Mouse (Mus musculus) layer of hippocampus, adult 11-12 months (tissue): ENCODE measurements around the gene Atf3.

Experiments used
- DNase-seq: peaks from one replicate; pipeline ENCODE4 v3.0.0; 2022; ENCODE audit warnings: low spot score

The Atf3 gene

DNA sequence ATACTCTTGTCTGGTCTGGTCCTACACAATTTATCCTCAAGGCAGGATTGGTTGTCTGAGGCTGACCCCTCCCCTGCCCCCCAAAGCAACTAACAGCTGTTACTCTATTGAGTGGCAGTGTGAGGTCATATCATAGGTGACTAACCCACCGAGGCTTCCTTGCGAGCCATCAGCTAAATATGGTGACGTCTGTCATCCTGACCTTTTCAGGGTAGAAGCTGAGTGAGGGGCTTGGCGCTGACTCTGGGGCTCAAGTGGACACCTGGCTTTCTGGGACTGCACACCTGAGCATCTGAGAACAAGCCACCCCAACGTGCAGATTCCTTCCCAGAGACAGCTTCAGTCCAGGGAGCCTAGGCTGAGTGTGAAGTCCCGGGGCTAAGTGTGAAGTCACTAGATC, at the start of gene Atf3:
Atf3 (minus strand) TSS at position 101 of the 400 bp plus-strand sequence.
- no peak for DNase-seq

DNA sequence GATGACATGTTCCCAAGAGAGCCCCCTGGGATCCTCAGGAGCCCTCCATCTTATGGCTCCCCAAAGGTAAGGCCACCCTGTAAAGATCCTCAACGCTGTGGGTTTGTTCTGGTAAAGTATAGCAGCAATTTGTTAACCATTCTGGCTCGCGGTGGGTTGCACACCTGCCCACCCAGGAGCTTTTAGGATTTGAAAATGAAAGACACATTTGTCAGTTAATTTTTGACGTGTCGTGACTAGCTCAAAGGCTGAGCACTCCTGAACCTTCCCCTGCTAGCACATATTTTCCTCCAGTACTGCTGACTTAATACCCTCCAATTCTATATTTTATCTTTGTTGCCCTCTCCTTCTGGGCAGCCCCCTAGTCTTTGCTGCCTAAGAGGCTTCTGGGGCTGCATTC, 49.3 kb upstream of the Atf3 start:
- DNase-seq = no peak

DNA sequence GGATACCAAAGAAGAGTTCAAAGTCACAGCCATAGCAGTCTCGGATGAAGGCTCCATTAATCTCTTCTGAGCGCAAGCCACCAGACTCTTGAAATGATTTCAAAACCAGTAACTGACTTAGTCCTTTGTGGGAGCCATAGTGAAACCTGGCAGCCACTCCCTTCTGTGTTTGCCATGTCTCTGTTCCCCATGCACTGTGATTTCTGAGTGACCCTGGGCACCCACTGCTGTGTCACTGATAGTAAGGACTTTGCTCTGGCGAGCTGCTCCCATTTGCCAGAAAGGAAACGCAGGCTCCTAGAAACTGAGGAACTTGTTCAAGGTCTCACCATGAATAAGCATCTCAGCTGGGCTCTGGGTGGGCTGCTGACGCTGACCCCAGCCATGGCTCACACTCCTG, 45.6 kb upstream of the Atf3 start:
- no peak for DNase-seq

DNA sequence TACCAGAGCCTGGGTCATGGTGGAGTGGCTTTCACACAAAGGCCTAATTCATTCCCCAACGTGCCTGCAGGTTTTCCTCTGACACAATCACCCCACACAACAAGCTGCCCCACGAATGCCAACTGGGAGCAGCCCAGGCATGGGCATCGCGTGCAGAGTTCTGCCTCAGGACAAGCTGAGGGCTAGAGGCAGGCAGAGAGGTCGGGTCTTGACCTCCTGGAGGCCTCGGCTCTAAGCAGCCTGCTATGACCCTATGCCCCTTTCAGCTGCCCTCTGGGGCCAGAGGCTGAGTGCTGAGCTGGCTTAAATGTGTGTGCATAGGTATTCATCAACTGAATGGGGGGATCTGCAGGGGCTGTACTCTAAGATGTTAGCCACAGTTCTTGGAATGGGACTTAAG, 44.0 kb upstream of the Atf3 start:
- DNase-seq = no peak

DNA sequence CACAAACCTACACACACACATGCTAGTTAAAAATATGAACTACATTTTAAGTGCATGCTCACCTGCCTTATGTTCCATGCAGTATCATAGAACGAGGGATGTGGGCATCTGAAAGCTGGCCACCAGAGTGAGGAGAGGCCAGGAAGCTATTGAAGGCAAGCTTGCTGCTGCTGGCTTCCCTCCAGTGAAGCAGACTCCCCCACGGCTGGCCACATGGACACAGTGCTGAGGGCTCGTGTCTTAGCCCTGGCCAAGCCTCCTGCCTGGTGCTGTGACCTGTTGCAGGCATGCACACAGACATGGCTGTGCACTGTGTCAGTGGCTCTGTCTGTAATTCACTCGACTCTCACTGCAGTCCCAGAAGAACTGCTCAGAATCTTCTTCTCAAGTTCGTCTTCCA, 41.8 kb upstream of the Atf3 start:
- no peak for DNase-seq

DNA sequence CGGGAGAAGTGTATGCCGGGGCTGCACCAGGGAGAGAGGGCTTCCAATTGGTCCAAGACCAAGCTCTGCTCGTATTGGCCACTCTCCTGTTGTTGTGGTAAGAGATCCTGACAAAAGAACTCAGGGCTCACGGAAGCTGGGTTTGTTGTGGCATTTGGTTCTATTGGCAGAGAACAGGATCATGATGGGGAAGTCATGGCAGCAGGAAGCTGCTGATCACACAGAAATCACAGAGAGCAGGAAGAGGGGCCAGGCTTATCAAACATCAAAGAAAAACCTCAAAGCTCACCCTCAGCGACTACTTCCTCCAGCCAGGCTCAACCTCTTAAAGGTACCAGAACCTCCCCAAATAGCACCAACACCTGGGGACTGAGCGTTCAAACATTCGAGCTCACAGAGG, 41.3 kb upstream of the Atf3 start:
- DNase-seq = no peak

DNA sequence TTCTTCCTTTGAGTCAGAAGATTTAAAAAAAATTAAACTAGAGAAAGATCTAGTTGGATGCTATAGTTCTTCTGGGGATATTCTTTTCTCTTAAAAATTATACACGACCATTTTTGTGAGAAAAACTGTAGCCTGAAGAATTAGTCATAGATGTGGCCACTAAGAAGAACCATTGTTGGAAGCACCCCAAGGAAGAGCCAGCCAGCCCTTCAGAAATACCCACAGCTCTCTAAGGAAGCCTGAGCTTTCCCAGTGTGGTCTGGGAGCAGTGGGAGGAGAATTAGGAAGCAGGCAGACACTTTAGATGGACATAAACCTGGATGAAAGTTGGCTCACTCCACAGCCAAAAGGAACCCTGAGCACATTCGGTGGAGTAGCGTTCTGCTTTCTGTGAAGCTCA, 40.7 kb upstream of the Atf3 start:
- no peak for DNase-seq

DNA sequence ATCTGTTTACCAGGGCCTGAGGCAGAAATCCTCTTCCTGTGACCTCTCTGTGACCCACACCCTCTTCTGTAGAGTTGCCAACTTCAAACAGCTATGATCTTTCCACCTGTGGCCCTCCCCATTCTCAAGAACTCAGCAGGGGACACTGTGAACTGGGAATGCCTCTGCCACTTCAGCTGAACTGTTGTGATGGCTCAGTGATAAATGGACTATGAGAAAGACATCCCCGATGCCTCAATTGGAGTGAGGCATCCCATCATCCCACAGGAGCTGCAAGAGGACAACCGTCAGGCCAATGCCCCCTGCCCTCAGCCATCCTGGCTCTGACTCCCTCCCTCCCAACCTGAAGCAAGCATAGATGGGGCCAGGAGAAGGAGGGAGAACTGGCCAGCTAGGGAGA, 40.1 kb upstream of the Atf3 start:
- DNase-seq = no peak

DNA sequence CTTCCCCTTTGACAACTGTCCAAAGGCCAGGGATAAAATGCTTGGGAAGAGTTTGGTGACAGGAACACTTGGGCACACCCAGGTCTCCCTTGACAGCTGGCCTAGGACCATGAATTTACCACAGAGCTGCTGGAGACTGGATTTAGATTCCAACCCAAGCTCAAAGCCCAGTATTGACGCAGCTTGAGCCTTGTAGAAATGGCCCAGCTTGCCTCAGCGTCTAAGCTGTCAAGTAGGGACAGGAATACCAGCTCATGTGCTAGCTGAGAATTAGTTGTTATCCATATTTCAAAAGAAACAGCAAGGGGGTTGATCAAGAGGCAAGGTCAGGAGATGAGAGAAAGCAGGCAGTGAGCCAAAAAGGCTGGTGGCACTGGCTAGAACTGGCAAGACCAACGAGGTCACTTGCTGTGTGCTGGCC, 39.5 kb upstream of the Atf3 start:
- DNase-seq = no peak

DNA sequence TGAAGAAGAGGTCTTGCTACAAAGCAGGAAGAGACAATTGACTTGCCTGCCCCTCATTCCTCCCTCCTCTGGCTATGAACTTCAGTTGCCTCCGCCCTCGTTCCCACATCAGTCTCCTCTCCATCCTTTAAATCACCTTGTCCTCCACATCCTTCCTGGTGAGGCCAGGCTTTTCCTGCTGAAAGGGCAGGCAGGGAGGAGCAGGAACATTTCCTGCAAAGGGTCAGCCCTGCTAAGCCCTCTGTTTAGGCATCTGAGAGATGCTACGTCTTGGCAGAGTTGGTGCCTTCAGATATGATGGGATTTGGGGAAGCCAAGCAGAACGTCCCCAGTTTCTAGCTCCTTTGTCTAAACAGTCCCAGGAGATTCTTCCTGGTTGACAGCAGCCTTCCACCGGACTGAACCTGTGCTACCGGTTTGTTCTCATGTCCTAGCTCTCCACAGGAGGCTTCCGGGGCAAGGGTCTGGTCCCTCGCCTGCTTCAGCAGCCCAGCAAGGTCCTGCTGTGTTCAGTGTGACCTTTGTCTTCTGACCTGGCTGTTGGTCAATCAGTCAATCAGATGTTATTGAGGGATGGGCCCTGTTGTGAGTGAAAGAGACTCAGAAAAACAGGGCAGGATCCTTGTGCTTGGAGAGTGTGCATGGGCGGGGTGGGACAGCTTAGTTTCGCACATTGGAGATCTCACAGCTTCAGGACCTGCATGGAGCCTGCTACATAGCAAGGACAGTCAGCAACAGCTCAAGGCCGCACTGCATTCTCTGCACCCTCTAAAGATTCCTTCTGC, 38.9 kb upstream of the Atf3 start:
- no peak for DNase-seq

DNA sequence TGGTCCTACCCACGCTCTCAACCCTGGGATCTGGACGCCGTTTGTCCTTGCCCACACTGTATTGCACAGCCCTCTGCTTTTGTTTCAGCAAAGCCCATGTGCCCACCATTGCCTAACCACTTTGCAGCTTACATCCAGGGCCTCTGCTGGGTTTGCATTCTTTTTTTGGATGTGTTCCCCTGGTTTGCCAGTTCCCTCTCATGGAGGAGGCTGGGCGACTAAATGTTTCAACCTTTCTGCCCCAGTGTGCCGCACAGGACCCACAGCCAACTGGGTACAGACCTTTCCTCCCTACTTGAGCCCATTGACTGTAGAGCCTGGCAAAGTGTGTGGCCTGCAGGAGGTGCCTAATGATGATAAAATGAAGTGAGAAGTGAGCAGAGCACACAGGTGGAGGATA, 38.3 kb upstream of the Atf3 start:
- DNase-seq = no peak

DNA sequence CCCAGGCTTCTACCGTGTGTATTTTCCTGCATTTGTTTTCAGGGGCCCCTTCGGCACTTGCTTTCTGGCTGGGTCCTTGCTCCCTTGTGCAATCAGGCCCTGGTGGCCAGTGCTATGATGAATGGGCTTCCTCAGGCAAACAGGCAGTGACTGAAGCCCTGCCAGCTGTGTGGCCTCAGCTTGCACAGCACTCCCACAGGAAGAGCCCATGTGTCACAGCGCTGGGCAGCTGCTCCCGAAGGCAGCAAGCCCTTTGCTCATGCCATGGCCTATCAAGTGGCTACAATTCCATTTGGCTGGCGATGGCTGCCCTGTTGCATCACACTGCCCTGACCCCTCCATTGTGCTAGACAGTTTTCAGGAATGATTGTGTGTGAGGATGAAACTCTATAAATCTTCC, 36.6 kb upstream of the Atf3 start:
- DNase-seq = peak; percentile 57

DNA sequence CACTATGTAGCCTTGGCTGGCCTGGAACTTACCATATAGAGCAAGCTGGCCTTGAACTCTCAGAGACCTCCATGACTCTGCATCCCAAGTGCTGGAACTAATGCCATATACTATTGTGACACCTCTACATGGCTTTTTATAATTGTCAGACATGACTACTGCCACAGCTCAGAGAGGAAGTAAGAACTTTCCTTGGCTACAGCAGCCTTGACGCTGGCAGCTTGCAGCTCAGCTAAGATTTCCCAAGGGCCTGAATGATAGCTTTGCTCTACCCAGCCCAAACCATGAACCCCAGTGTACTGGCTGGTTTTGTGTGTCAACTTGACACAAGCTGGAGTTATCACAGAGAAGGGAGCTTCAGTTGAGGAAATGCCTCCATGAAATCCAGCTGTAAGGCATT, 35.8 kb upstream of the Atf3 start:
- DNase-seq = no peak

DNA sequence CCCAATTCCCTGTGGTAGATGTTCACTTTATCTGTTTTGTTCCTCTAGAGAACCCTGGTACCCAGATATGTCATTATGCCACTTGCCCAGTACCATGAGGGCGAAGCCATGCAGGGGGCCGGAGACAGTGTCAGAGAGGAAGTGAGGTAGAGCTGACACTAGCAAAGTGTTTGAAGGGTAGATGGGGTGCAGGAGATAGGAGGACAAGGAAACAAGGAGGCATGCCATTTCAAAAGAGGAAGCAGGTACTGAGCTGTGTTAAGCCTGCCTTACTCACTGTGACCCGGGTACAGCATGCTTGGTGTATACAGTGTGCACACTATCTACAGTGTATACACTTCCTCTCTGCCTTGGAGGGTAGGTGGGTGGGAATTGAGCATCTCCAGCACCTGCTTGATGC, 32.1 kb upstream of the Atf3 start:
- DNase-seq = no peak

DNA sequence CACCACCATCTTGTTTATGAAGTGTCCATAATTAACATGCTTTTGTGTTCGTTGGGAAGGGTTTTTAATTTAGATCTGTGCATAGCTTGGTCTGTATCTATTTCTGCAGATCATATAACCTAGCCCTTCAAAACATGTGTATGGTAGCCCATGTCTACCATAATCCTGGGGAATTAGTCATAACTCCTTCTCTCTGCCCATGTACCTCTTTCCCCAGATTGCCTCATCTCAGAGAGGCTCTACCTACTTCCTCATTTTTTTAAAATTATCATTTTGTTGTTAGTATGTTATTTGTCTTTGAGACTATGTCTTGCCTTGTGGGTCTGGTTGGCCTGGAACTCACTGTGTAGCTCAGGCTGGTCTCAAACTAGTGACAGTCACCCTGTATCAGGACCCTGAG, 30.6 kb upstream of the Atf3 start:
- DNase-seq = no peak

DNA sequence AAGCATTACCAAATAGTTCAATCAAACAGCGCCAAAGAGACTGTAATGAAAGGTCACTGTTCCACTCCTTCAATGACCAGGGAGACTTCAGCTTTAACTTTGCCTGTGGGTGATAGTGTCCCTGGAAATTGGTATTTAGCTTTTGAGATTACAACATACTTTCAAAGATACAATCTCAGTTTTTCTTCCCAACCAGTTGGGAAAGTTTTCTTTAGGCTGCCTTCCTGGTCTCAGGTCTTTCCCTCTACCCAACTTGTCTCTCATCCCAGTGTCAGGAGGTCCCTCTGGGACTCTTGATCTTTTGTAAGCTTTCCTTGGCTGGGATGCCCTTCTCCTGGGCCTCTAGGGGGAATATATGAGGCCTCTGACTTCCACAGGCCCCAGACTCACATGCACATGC, 29.7 kb upstream of the Atf3 start:
- DNase-seq = no peak

DNA sequence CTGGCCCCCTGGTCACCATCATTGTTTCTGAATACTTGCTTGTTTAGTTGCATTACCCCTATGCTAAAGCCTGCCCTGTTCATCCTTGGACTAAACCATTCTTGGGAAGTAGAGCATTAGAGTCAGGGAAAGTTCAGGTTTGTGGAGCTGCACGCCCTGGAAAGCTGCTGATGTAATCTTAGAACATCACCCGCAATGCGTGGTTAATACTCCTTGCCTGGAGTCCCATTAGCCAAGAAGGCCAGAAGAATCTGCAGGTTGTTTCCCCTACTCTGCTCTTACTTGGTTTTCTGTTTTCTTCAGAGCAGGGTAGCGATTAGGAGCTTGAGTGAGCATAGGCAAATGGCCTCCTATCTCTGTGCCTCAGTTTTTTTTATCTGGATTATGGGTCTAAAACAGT, 26.0 kb upstream of the Atf3 start:
- DNase-seq = no peak

DNA sequence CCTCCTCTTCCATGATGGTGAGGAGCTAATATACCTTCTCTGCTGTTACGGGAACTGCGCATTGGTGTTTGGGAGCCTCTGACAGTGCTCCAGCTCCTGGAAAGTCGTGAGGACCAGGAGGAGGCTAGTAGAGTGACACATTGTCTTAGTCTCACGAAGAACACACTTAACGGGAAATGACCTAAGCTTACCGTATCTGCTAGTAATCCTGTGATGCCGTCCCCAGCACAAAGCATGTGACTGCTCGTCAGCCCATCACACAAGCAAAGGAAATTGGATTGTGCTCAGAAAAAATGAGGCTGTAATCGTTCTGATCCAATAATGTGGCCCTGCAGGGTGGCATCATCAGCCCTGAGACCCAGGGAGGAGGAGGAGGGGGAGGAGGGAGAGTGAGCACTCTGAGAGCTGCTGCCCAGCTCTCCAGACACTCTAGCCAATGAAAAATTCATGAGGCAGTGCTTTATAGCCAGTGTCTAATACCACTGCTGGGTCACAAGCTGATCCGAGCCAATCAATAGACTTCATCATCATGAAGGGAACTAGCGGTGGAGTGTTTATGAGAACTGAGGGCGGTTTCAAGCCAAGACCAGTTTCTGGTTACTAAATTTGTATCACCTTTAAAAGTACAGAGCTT, 24.3 kb upstream of the Atf3 start:
- DNase-seq = no peak

DNA sequence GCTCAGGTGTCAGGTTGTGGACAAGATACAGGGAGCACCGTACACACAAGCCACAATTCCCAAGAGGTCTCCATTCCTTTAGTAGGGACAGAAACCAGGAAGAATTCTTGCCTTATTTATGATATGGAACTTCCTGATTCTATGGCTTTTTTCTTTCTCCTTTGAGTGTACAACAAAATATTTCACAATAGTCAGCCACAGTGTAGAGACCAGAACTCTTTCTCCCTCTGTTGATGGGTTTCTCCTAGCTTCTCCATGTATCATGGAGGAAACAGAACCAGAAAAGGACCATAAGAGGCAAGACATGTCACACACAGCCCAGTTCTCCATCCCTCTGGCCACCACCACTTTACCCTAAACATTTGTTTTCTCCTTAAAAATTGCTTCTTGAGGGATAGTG, 23.7 kb upstream of the Atf3 start:
- DNase-seq = no peak

DNA sequence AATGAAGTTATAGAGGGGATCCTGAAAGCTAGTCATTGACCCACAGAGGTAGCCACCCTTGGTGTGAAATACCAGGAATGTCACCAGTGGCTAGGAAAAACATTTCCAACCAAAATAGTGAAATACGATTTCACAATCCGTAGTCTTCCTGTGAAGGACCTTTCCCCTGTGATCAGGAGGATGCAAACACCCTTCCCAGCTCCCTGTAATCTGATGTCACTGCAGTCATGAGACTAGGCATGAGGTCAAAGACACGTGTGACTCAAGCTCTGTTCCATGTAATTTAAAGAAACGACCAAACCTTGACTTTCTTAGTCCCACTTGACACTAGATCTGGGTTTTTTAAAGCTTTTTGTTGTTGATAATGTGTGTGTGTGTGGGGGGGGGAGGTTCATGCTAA, 21.8 kb upstream of the Atf3 start:
- no peak for DNase-seq

DNA sequence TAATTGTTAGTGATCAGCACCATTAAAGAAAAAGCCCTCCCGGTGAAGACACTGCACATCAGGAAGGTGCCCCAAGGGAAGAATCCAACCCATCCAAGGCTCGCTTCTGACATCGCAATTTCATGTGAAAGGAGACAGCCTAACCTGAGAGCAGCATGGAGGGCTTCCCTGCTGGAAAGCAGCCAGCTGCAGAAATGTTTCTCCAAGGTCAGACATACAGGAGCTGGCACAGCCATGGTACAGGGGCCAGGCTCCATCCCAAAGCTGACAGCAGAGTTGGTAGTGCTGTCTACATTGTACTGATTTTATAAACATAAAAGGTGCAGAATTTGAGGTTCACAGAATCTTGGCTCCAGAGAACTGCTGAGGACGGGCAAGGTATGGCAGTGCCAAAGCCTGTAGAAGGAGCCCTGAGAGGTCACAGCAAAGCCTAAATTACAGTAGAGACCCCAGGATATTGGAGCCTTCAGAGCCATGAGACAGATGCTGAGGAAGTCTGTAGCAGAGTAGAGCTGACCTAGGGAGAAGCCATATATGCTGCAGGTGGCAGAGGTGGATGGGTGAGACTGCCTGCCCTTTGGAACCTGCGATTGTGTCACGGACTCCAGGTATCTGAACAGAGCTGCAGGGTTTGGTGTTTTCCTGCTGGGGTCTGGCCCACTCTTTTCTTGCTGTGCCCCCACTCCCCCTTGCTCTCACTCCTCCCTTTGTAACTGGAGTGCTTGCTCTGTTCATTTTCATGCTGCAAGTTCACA, 18.1 kb upstream of the Atf3 start:
- DNase-seq = no peak

DNA sequence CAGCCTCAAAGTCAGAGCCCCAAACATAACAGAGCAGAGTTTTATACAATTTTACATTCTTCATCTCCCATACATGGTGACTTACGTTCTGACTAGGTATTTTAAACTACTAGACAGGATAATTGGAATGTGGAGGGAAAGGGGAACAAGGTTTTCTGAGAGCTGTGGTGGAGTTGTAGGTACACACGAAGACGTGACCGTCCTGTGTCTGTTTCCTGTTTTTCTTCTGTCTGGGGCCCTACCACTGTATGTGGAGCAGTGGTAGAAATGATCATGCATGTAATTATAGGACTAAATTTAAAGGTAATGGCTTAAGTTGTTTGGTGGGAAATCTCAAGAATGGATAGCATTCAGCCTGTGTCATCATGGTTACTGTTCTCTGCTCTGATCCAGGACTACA, 17.0 kb upstream of the Atf3 start:
- DNase-seq = no peak

DNA sequence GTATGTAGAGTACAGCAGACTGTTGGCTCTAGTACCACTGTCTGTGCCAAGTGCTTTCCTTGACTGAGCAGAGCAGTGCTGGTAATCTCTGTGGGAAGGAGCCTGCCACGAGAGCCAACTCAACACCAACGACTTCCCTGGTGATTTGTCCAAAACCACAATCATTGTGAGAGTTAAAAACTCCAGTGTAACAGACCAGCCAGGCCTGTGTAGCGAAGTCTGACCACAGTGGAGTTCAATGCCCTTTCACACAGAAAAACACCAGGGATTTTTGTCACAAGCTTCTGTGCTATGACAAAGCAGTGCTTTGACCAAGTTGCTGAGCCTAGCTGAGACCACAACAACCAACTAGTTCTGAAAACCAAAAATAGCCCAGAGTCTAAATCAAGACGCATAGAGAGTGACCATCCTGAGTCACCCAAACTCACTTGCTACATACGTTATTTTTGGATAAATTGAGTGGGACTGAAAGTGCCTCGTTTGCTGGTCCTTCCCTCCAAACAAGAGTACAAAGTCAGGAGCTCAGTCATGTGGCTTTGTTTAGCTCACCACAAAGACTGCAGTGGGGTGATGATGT, 12.6 kb upstream of the Atf3 start:
- no peak for DNase-seq
